Mouse (Mus musculus) layer of hippocampus, adult 8-10 months (tissue): ENCODE results near the gene Epha6. TPM values are rescaled to one million over a fixed set of nuclear protein-coding genes. Genes with fewer than 3 reads are reported as not detected.

Experiments
- DNase-seq, 2 experiments: peaks; one replicate each; pipeline ENCODE4 v3.0.0; 2022; ENCODE audit warnings: low spot score in 2 of 2
- microRNA-seq, 2 experiments: library from miRNA; unstranded; fragments of <30 nt; microRNA quantifications; one replicate each; pipeline ENCODE4 v1.2.0; 2022
- total RNA-seq, 4 experiments: library from RNA; stranded (reverse); gene quantifications; 2 replicates each; pipeline ENCODE4 v1.2.4; 2022

Gene Epha6
- total RNA-seq, 4 experiments from 2014 or later, result 159 to 187 (median 173) TPM

GRCm38 (mm10) chr16:59683434-59683833, 921.9 kb downstream of the Epha6 start:
- DNase-seq, result peak; percentile 66 to 79

GRCm38 (mm10) chr16:59682216-59682891, 923.0 kb downstream of the Epha6 start:
- DNase-seq, result no peak

- DNase-seq, result no peak
Observed at GRCm38 (mm10) chr16:59666938-59667337, 938.4 kb downstream of the Epha6 start.

GRCm38 (mm10) chr16:59643766-59644165, 961.6 kb downstream of the Epha6 start:
- no peak for DNase-seq

GRCm38 (mm10) chr16:59639985-59640384, 965.3 kb downstream of the Epha6 start:
- no peak for DNase-seq

GRCm38 (mm10) chr16:59639102-59639691, 966.1 kb downstream of the Epha6 start, which contains the start of gene Arl6:
Arl6 (minus strand) TSS chr16:59639391.
- peak; percentile 91 to 95 for DNase-seq

GRCm38 (mm10) chr16:59634598-59634997, 970.7 kb downstream of the Epha6 start:
- no peak for DNase-seq

GRCm38 (mm10) chr16:59621554-59621953, 983.8 kb downstream of the Epha6 start:
- DNase-seq, result no peak

- peak in 1 of 2 experiments; percentile 12 for DNase-seq
Observed at GRCm38 (mm10) chr16:59617167-59617566, 988.2 kb downstream of the Epha6 start.

- no peak for DNase-seq
Observed at GRCm38 (mm10) chr16:59615675-59616074, 989.7 kb downstream of the Epha6 start.

- DNase-seq, result no peak
Observed at GRCm38 (mm10) chr16:59610750-59611149, 994.6 kb downstream of the Epha6 start.

- peak in 1 of 2 experiments; percentile 21 for DNase-seq
Observed at GRCm38 (mm10) chr16:59604078-59604781, 1001.1 kb downstream of the Epha6 start.

Small RNA genes within 50 kb of the gene (microRNA-seq; reads per million reads assigned to microRNA genes)
- gene Gm24755, result 0 reads per million in 2 experiments
